Mouse (Mus musculus) left cerebral cortex, postnatal 14 days (tissue): ENCODE measurements around the gene Mapk3. TPM values are rescaled to one million over a fixed set of nuclear protein-coding genes. Genes with fewer than 3 reads are reported as not detected.

ENCODE experiments used
- DNase-seq, 2 experiments: peaks; one replicate each; pipeline ENCODE4 v3.0.0; 2021 to 2022; ENCODE audit warnings: low spot score in 2 of 2, mixed read lengths in 1 of 2
- intact Hi-C: fragments of 180-260 bp; cut with DNase I; formaldehyde crosslinking; loops from one replicate; pipeline ENCODE4 v1.15.1; 2025
- total RNA-seq, 2 experiments: library from RNA; stranded (reverse); gene quantifications; 2 replicates each; pipeline ENCODE4 v1.2.3; 2021

Gene Mapk3
- total RNA-seq, 2 experiments from 2014 or later: 209 to 214 TPM

GRCm38 (mm10) chr7:126797411-126798126 is 38.2 kb downstream of the Mapk3 start, which contains the start of gene Fam57b:
Fam57b (plus strand) TSS chr7:126797668.
- intact Hi-C loops: loop anchor here (1.0 kb wide), 1 partner anchor 93 kb away; no protein-coding TSS in a partner anchor
- DNase-seq: peak in 1 of 2 experiments; percentile 61

- DNase-seq: no peak
- intact Hi-C loops: loop anchor here (1.0 kb wide), 1 partner anchor 94 kb away; no protein-coding TSS in a partner anchor
Observed at GRCm38 (mm10) chr7:126798127-126799049, 39.0 kb downstream of the Mapk3 start.

- intact Hi-C loops: no loop called here
- peak; percentile 98 for DNase-seq
Observed at GRCm38 (mm10) chr7:126799050-126799467, 39.7 kb downstream of the Mapk3 start.

GRCm38 (mm10) chr7:126799468-126800268 is 40.3 kb downstream of the Mapk3 start:
- intact Hi-C loops: no loop called here
- DNase-seq: peak in 1 of 2 experiments; percentile 87

GRCm38 (mm10) chr7:126800269-126801056 is 41.1 kb downstream of the Mapk3 start:
- intact Hi-C loops: no loop called here
- peak in 1 of 2 experiments; percentile 70 for DNase-seq

- intact Hi-C loops: no loop called here
- no peak for DNase-seq
Observed at GRCm38 (mm10) chr7:126801057-126801422, 41.6 kb downstream of the Mapk3 start.

- intact Hi-C loops: no loop called here
Observed at GRCm38 (mm10) chr7:126802134-126802889, 42.9 kb downstream of the Mapk3 start.

GRCm38 (mm10) chr7:126803181-126803580 is 43.8 kb downstream of the Mapk3 start:
- DNase-seq: no peak
- intact Hi-C loops: no loop called here

More at GRCm38 (mm10) chr7:126802134-126802889, 42.9 kb downstream of the Mapk3 start:
- no peak for DNase-seq

GRCm38 (mm10) chr7:126803751-126804150 is 44.4 kb downstream of the Mapk3 start:
- DNase-seq: no peak
- intact Hi-C loops: no loop called here

GRCm38 (mm10) chr7:126806956-126807355 is 47.6 kb downstream of the Mapk3 start:
- DNase-seq: no peak
- intact Hi-C loops: no loop called here

GRCm38 (mm10) chr7:126807405-126807804 is 48.0 kb downstream of the Mapk3 start:
- no peak for DNase-seq
- intact Hi-C loops: no loop called here

- peak; percentile 81 to 93 for DNase-seq
- intact Hi-C loops: no loop called here
Observed at GRCm38 (mm10) chr7:126808703-126809455, 49.5 kb downstream of the Mapk3 start.

GRCm38 (mm10) chr7:126809723-126810369 is 50.4 kb downstream of the Mapk3 start:
- no peak for DNase-seq
- intact Hi-C loops: no loop called here
